Mouse (Mus musculus): ENCODE results near the gene Adamts9. TPM values are rescaled to one million over a fixed set of nuclear protein-coding genes. Genes with fewer than 3 reads are reported as not detected.
A peak's percentile ranks its signal among the peaks of the same experiment; 100 is the strongest.

Adamts9 gene
- total and polyA plus RNA-seq, 2 experiments: 0.43 to 2.1 TPM

- no peak overlapping the region for H3K27ac ChIP-seq (replicated peaks; ENCODE audit: insufficient read depth, low read depth, low read length)
- no peaks in the 10 kb centered on the region for H3K36me3 ChIP-seq (ENCODE audit: control insufficient read depth, insufficient read depth, low read length)
- H3K9ac ChIP-seq (ENCODE audit: low read depth, low read length): no peak overlapping the region
- H3K27me3 ChIP-seq (ENCODE audit: control insufficient read depth, insufficient read depth, low read length): no peaks in the 10 kb centered on the region
- H3K79me2 ChIP-seq (ENCODE audit: control insufficient read depth, insufficient read depth, low read length): no peaks in the 10 kb centered on the region
- TF ChIP-seq CTCF (IDR thresholded peaks at IDR 0.05; ENCODE audit: low read depth, low read length): peak; percentile 84
- TF ChIP-seq POLR2A (IDR thresholded peaks at IDR 0.05; ENCODE audit: extremely low read depth, insufficient read depth, low read length): no peak
- no peak overlapping the region for H3K4me3 ChIP-seq (ENCODE audit: insufficient read depth, low read depth, low read length)
- WGBS: 4% methylated on average over 10 of the region's 10 CpGs
- peak; percentile 29 for DNase-seq (ENCODE audit: extremely low read depth, low read depth, low spot score)
- H3K4me1 ChIP-seq (ENCODE audit: control insufficient read depth, insufficient read depth, low read length): no peaks in the 10 kb centered on the region
Measured at GRCm38 (mm10) chr6:92728084-92728483, 215.2 kb downstream of the Adamts9 start.

- TF ChIP-seq CTCF (IDR thresholded peaks at IDR 0.05; ENCODE audit: low read depth, low read length) (no peak), POLR2A (IDR thresholded peaks at IDR 0.05; ENCODE audit: extremely low read depth, insufficient read depth, low read length) (no peak)
- no peak overlapping the region for H3K4me3 ChIP-seq (ENCODE audit: insufficient read depth, low read depth, low read length)
- H3K27me3 ChIP-seq (ENCODE audit: control insufficient read depth, insufficient read depth, low read length): no peaks in the 10 kb centered on the region
- no peaks in the 10 kb centered on the region for H3K79me2 ChIP-seq (ENCODE audit: control insufficient read depth, insufficient read depth, low read length)
- no peaks in the 10 kb centered on the region for H3K4me1 ChIP-seq (ENCODE audit: control insufficient read depth, insufficient read depth, low read length)
- H3K9ac ChIP-seq (ENCODE audit: low read depth, low read length): no peak overlapping the region
- no peak overlapping the region for H3K27ac ChIP-seq (replicated peaks; ENCODE audit: insufficient read depth, low read depth, low read length)
- DNase-seq (ENCODE audit: extremely low read depth, low read depth, low spot score): no peak
- 37% methylated on average over 7 of the region's 7 CpGs for WGBS
- no peaks in the 10 kb centered on the region for H3K36me3 ChIP-seq (ENCODE audit: control insufficient read depth, insufficient read depth, low read length)
Measured at GRCm38 (mm10) chr6:92727351-92727986, 215.8 kb downstream of the Adamts9 start.

GRCm38 (mm10) chr6:92726121-92726520 lies 217.2 kb downstream of the Adamts9 start:
- WGBS: 71% methylated on average over 5 of the region's 5 CpGs
- no peaks in the 10 kb centered on the region for H3K4me1 ChIP-seq (ENCODE audit: control insufficient read depth, insufficient read depth, low read length)
- no peak overlapping the region for H3K27ac ChIP-seq (replicated peaks; ENCODE audit: insufficient read depth, low read depth, low read length)
- peak; percentile 9 for DNase-seq (ENCODE audit: extremely low read depth, low read depth, low spot score)
- H3K4me3 ChIP-seq (ENCODE audit: insufficient read depth, low read depth, low read length): no peak overlapping the region
- H3K36me3 ChIP-seq (ENCODE audit: control insufficient read depth, insufficient read depth, low read length): no peaks in the 10 kb centered on the region
- no peaks in the 10 kb centered on the region for H3K79me2 ChIP-seq (ENCODE audit: control insufficient read depth, insufficient read depth, low read length)
- H3K27me3 ChIP-seq (ENCODE audit: control insufficient read depth, insufficient read depth, low read length): no peaks in the 10 kb centered on the region
- TF ChIP-seq POLR2A (IDR thresholded peaks at IDR 0.05; ENCODE audit: extremely low read depth, insufficient read depth, low read length) (no peak), CTCF (IDR thresholded peaks at IDR 0.05; ENCODE audit: low read depth, low read length) (no peak)
- no peak overlapping the region for H3K9ac ChIP-seq (ENCODE audit: low read depth, low read length)

- Histone ChIP-seq H3K79me2 (ENCODE audit: control insufficient read depth, insufficient read depth, low read length) (no peaks in the 10 kb centered on the region), H3K4me1 (ENCODE audit: control insufficient read depth, insufficient read depth, low read length) (no peaks in the 10 kb centered on the region), H3K4me3 (ENCODE audit: insufficient read depth, low read depth, low read length) (no peak overlapping the region), H3K27ac (replicated peaks; ENCODE audit: insufficient read depth, low read depth, low read length) (no peak overlapping the region), H3K27me3 (ENCODE audit: control insufficient read depth, insufficient read depth, low read length) (no peaks in the 10 kb centered on the region), H3K36me3 (ENCODE audit: control insufficient read depth, insufficient read depth, low read length) (no peaks in the 10 kb centered on the region), H3K9ac (ENCODE audit: low read depth, low read length) (no peak overlapping the region)
- TF ChIP-seq POLR2A (IDR thresholded peaks at IDR 0.05; ENCODE audit: extremely low read depth, insufficient read depth, low read length) (no peak), CTCF (IDR thresholded peaks at IDR 0.05; ENCODE audit: low read depth, low read length) (no peak)
- 91% methylated on average over 2 of the region's 2 CpGs for WGBS
- no peak for DNase-seq (ENCODE audit: extremely low read depth, low read depth, low spot score)
Measured at GRCm38 (mm10) chr6:92724394-92724793, 218.9 kb downstream of the Adamts9 start.

Other genes starting within 250 kb of the Adamts9 start
- gene Prickle2, start 237.3 kb downstream of the Adamts9 start, total RNA-seq (2014; rRNA removed): 1.1 and 1.6 TPM in 2 replicates
- gene Prickle2, start 237.3 kb downstream of the Adamts9 start, polyA plus RNA-seq (2012; rRNA removed): 0.27 and 0.42 TPM in 2 replicates
- not detected in 2 replicates for gene A730049H05Rik, start 127.0 kb downstream of the Adamts9 start, total RNA-seq (2014; rRNA removed)
- not detected in 2 replicates for gene A730049H05Rik, start 127.0 kb downstream of the Adamts9 start, polyA plus RNA-seq (2012; rRNA removed)
- not detected in 2 replicates for gene Gm15737, start 74.1 kb downstream of the Adamts9 start, total RNA-seq (2014; rRNA removed)
- not detected in 2 replicates for gene Gm15737, start 74.1 kb downstream of the Adamts9 start, polyA plus RNA-seq (2012; rRNA removed)